Mouse (Mus musculus) heart, embryonic 12.5 days (tissue): ENCODE measurements around the gene Dcaf11. TPM values are rescaled to one million over a fixed set of nuclear protein-coding genes. Genes with fewer than 3 reads are reported as not detected.
A peak's percentile ranks its signal among the peaks of the same experiment; 100 is the strongest.

Source experiments
- ATAC-seq: fragments of 200-750 bp; cut with Nextera tagmentation; 2 replicates; pipeline ENCODE4 v1.8.0; 2017; ENCODE audit warnings: moderate TSS enrichment, moderate library complexity; ENCODE audit not compliant: insufficient number of reproducible peaks, low FRiP score
- H3K27ac ChIP-seq: fragments of 300-500 bp; sonication (generic); 2 replicates; pipeline ENCODE4 v1.5.1; 2016; ENCODE audit warnings: mild to moderate bottlenecking, moderate library complexity; ENCODE audit not compliant: poor library complexity, severe bottlenecking
- H3K27me3 ChIP-seq: fragments of 300-500 bp; sonication (generic); replicated peaks from 2 replicates; pipeline ENCODE4 v1.6.1; 2016; ENCODE audit warnings: mild to moderate bottlenecking, moderate library complexity
- H3K36me3 ChIP-seq: fragments of 300-500 bp; sonication (generic); 2 replicates; pipeline ENCODE4 v1.6.1; 2016; ENCODE audit warnings: mild to moderate bottlenecking, moderate library complexity
- H3K4me1 ChIP-seq: fragments of 300-500 bp; sonication (generic); replicated peaks from 2 replicates; pipeline ENCODE4 v1.6.1; 2016; ENCODE audit warnings: mild to moderate bottlenecking
- H3K4me2 ChIP-seq: fragments of 300-500 bp; sonication (generic); 2 replicates; pipeline ENCODE4 v1.6.1; 2016; ENCODE audit warnings: mild to moderate bottlenecking, moderate library complexity
- H3K4me3 ChIP-seq: fragments of 300-500 bp; sonication (generic); 2 replicates; pipeline ENCODE4 v1.5.1; 2016; ENCODE audit warnings: mild to moderate bottlenecking
- H3K9ac ChIP-seq: fragments of 300-500 bp; sonication (generic); 2 replicates; pipeline ENCODE4 v1.6.1; 2016; ENCODE audit warnings: mild to moderate bottlenecking, moderate library complexity
- H3K9me3 ChIP-seq: fragments of 300-500 bp; sonication (generic); replicated peaks from 2 replicates; pipeline ENCODE4 v1.6.1; 2016; ENCODE audit warnings: mild to moderate bottlenecking, moderate library complexity
- WGBS: fragments of 180-500 bp; shearing (Covaris S2); methylation state at CpG from one replicate; pipeline ENCODE4 v1.1.7; 2016; 5-methylcytosine and 5-hydroxymethylcytosine counted together
- polyA plus RNA-seq: library from polyadenylated mRNA; unstranded; fragments of >200 nt; fragmentation: Nextera tagmentation; extraction: Ambion mirVana; gene quantifications from 2 replicates; pipeline ENCODE4 v1.2.1, GENCODE M21; 2016

The Dcaf11 gene
- 73.2 and 78.7 TPM in 2 replicates for polyA plus RNA-seq

DNA sequence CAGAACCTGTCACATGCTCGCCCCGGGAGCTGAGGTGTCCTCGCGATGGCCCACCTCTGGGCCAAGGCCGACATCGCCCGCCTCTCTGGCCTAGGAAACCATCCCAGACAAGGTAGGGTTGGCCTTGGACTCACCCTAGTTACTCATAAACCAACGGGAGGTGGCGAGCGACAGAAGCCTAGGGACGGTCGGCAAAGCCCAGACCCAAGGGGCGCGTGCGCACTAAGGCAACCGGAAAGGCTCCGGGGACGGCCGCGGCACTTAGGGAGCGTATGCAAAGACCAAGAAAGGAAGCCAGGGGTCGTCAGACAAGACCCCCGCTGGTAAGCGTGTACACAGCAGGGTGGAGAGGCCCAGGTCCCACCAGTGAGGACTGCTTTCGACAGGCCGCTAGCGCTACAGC, at the start of gene Dcaf11:
TSS of gene Dcaf11 (plus strand) at position 208 of the 403 bp plus-strand sequence.
- Histone ChIP-seq H3K4me1 (peaks cover 20% of the 10 kb centered on the region), H3K4me2 (peak within 1 kb of the TSS; percentile 86), H3K36me3 (peaks cover 22% of the 10 kb centered on the region), H3K27ac (peak within 1 kb of the TSS; percentile 98), H3K9me3 (no peaks in the 10 kb centered on the region), H3K9ac (peak within 1 kb of the TSS; percentile 81), H3K27me3 (no peaks in the 10 kb centered on the region), H3K4me3 (peak within 1 kb of the TSS; percentile 69)
- WGBS: 0% methylated on average over 27 of the region's 27 CpGs
- peak; percentile 86 for ATAC-seq

DNA sequence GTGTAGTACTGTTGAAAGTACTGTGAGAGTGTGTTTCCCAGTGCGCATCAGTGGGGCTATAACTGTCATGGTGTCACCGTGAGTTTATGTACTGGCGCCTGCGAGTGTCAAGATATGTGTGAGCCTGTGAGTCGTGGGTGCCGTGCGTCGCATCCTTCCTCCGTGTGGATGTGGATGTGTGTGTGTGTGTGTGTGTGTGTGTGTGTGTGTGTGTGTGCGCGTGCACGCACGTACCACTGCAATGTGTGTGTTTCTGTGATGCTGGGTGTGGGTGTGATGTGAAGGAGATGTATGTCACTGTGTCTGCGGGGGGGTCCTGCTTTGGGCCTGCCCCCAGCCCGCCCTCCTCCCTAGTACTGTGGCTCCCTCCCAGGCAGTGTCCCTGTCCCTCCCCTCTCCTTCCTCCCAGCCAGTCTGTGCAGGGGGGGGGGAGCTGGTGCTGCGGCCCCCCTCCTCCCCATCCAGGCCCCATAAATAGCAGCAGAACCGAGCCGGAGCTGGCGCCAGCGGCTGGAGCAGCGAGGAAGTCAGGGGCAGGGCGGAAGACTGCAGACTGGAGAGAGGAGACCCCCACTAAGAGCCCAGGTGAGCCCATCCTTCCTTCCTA, 49.6 kb upstream of the Dcaf11 start, which contains the start of gene Cpne6:
TSS of gene Cpne6 (plus strand) at position 321 of the 607 bp plus-strand sequence.
- Histone ChIP-seq H3K4me2 (peak within 1 kb of the TSS; percentile 52), H3K9ac (peak within 1 kb of the TSS; percentile 32; the same call in 1 of the 2 replicates), H3K4me1 (peaks cover 15% of the 10 kb centered on the region), H3K27me3 (peaks cover 60% of the 10 kb centered on the region), H3K9me3 (no peaks in the 10 kb centered on the region), H3K4me3 (no peak within 1 kb of the TSS), H3K27ac (no peak within 1 kb of the TSS), H3K36me3 (no peaks in the 10 kb centered on the region)
- WGBS: 55% methylated on average over 21 of the region's 22 CpGs
- ATAC-seq: no peak

DNA sequence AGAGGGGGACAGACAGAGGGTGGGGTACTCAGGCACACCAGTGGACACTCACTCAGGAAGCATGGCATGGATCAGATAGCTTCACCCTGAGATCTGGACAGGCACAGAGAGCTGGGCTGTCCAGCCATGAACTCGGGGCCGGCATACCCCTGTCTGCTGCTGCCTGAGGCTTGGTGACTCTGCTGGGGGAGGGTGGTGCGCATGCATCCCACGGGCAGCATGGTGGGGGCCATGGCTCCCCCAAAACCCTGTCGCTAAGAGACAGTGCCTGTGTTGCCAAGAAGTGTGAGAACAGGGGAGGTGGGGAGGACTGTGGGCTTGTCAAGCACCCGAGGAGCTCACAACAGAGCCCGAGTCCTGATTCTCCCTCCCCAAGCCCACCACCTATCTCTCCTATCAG, 48.8 kb upstream of the Dcaf11 start:
- 0 out of 2 replicates have a peak overlapping the region, but pooled peaks have one; percentile 32 for H3K9ac ChIP-seq
- H3K4me2 ChIP-seq: peak overlapping the region; percentile 52
- no peak for ATAC-seq

DNA sequence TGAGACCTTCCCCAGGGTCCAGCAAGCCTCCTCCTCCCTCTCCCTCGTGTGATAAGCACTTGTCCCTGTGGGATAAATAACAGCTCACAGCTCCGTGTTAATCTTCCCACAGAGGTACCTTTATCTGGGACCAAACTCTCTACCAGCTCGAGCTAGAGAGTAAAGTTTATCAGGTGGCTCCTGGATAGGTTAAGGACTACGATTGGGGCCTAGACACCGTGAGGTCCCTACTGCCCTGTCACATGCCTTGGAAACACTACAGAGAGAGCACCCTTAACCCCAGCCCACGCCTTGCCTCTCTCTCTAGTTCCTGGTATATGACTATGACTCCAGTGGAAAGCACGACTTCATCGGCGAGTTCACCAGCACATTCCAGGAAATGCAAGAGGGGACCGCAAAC, 45.9 kb upstream of the Dcaf11 start:
- Histone ChIP-seq H3K4me1 (peaks cover 15% of the 10 kb centered on the region), H3K36me3 (no peaks in the 10 kb centered on the region), H3K27me3 (peaks cover 81% of the 10 kb centered on the region), H3K4me3 (no peak overlapping the region), H3K4me2 (no peak overlapping the region), H3K27ac (no peak overlapping the region), H3K9ac (no peak overlapping the region), H3K9me3 (no peaks in the 10 kb centered on the region)
- ATAC-seq: no peak
- 32% methylated on average over 10 of the region's 10 CpGs for WGBS

More for the DNA sequence above, 48.8 kb upstream of the Dcaf11 start:
- WGBS: 32% methylated on average over 7 of the region's 7 CpGs
- Histone ChIP-seq H3K27ac (no peak overlapping the region), H3K36me3 (no peaks in the 10 kb centered on the region), H3K4me3 (no peak overlapping the region), H3K9me3 (no peaks in the 10 kb centered on the region), H3K27me3 (peaks cover 69% of the 10 kb centered on the region), H3K4me1 (peaks cover 15% of the 10 kb centered on the region)

DNA sequence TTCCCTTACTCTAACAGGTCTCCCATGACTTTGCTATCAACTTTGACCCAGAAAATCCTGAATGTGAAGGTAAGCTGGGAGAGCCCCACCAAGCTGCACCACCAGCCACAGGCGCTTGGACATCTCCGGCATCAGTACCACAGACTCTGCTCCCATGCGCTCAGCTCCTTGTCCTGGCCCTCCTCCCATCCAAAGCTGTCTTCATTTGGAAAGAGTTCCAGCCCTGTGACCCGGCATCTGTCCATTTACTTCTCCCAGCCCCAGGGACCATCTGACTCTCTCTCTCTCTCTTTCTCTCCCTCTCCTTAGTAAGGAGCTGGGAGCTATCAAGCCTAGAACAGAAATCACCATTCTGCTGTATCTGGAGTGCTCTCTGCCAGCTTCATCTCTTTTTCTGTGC, 44.0 kb upstream of the Dcaf11 start:
- peaks cover 14% of the 10 kb centered on the region for H3K4me1 ChIP-seq
- no peak overlapping the region for H3K27ac ChIP-seq
- no peak overlapping the region for H3K4me3 ChIP-seq
- no peak overlapping the region for H3K4me2 ChIP-seq
- WGBS: 76% methylated on average over 4 of the region's 4 CpGs
- no peaks in the 10 kb centered on the region for H3K9me3 ChIP-seq
- no peak overlapping the region for H3K9ac ChIP-seq
- H3K36me3 ChIP-seq: no peaks in the 10 kb centered on the region
- peaks cover 83% of the 10 kb centered on the region for H3K27me3 ChIP-seq
- ATAC-seq: no peak

DNA sequence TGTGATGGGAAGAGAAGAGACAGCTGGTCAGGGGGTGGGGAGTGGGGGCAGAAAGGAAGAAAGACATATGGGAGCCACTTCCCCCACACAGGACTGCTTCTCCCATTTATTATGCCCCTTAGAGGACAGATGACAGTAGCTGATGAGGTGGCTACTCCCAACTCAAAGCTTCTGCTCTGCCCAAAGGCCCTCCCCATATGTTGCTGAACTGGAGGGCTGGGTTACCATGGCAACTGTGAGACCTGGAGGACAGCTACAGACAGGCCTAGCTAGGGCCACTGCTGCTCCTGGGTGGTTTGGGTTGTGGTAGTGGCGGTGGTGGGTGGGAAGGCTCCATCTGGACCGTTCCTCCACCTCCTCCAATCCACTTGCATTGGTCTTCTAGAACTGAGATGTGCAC, 40.9 kb upstream of the Dcaf11 start:
- Histone ChIP-seq H3K4me1 (peaks cover 11% of the 10 kb centered on the region), H3K4me2 (no peak overlapping the region), H3K9me3 (no peaks in the 10 kb centered on the region), H3K36me3 (no peaks in the 10 kb centered on the region), H3K9ac (no peak overlapping the region), H3K4me3 (no peak overlapping the region), H3K27ac (no peak overlapping the region), H3K27me3 (peaks cover 87% of the 10 kb centered on the region)
- no peak for ATAC-seq
- 65% methylated on average over 2 of the region's 2 CpGs for WGBS

DNA sequence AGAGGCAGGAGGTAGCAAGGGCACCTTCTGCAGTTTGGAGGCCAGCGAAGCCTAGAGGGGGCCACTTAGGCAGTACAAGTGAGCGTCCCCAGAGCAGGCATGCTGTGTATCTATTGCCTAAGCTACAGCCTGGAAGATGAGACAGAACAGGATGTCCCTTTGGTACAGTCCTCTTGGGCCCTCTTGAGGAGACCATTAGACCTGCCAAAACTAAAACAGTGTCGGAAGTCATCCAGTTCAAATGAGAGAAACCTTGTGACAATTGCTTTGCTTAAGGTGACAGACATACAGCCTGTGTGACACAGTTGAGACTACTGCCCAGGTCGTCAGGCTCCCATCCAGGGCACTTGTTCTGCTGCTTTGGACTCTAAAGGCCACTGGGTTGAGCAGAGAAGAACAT, 40.2 kb upstream of the Dcaf11 start:
- Histone ChIP-seq H3K9ac (no peak overlapping the region), H3K36me3 (no peaks in the 10 kb centered on the region), H3K27me3 (peaks cover 94% of the 10 kb centered on the region), H3K4me1 (peaks cover 18% of the 10 kb centered on the region), H3K4me3 (no peak overlapping the region), H3K4me2 (no peak overlapping the region), H3K27ac (no peak overlapping the region), H3K9me3 (no peaks in the 10 kb centered on the region)
- ATAC-seq: no peak
- 51% methylated on average over 4 of the region's 4 CpGs for WGBS

DNA sequence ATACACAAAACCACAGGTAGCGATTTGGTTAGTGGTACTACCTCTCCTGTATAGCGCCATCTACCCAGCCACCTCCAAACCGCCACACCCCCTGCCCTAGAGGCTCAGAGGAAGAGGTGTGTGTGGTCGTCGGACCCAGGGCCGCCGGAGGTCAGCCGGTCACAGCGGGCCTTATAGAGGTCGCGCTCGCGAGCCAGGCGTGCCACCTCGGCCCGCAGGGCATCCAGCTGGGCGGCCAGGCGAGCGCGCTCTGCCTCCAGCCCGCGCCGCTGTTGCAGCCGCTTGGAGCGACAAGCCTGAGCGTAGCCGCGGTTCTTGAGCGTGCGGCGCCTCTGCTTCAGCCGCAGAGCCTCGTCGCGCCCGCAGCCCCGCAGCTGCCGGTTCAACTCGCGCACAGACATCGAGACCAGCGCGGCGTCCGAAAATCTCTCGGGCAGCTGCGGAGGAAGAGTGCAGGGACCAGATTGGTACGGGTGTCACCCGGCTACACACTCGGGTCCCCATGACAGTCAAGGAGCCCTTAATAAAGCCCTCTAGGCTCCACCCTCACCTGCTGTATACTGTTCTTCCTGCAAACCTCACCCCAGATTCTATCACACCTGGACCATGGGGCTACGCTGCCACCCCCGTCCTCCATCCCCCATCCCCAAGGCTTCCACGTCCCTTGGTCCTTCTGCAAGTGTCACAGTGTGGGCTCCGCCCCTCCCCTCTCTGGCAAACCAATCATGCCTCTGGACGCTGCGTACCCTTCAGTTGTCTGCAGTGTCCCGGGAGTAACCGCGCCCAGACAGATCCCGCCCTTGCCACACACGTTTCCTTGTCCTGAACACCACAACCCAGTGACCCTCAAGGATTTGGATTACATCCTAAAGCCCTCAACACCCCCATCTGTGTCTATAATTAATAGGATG, 39.1 kb upstream of the Dcaf11 start:
- WGBS: under 1% methylated on average over 61 of the region's 61 CpGs
- Histone ChIP-seq H3K4me2 (peak overlapping the region; percentile 93), H3K9me3 (no peaks in the 10 kb centered on the region), H3K27ac (no peak overlapping the region), H3K4me1 (peaks cover 24% of the 10 kb centered on the region), H3K4me3 (peak overlapping the region; percentile 53), H3K36me3 (no peaks in the 10 kb centered on the region), H3K27me3 (peaks cover 91% of the 10 kb centered on the region), H3K9ac (peak overlapping the region; percentile 66)
- ATAC-seq: no peak

DNA sequence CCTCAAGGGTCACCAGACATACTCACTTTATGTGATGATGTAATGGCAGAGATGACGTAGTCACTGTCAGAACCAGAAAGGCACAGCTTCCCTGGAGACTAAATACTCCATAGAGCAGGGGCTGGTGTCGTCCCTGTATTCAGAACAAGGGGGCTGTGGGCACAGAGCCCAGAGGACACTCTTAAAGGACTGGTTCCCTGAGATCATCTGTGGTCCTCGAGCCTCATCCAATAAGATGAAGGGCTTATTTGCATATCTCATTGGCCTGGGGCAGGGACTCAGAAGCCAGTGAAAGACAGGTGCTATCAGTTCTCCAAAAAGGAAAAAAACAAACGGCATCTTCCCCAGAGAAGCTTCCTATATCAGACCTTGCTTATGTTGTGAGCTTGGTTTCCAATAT, 35.7 kb upstream of the Dcaf11 start:
- peaks cover 59% of the 10 kb centered on the region for H3K27me3 ChIP-seq
- no peak for ATAC-seq

DNA sequence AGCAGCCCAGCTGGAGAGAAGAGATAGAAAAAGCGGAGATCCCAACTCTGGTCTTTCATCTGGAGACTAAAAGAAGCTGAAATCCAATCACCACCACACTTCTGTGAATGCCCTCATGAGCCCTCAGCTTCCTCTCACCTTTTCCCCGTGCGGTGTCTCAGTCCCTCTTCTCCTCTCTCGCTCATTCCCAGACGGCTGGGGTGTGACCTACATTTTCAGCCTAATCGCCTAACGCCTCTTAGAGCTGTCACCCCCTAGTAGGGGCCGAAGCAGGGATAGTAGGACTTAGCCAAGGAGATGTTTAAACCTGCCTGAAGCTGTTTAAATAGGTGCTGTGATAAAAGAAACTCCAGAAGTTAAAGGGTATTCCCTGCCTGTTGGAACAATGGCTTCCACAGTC, 35.0 kb upstream of the Dcaf11 start, which contains the start of gene Nrl:
TSS of gene Nrl (minus strand) at position 197 of the 400 bp plus-strand sequence.
- Histone ChIP-seq H3K9ac (no peak within 1 kb of the TSS), H3K27me3 (peaks cover 59% of the 10 kb centered on the region), H3K4me3 (no peak within 1 kb of the TSS), H3K4me2 (no peak within 1 kb of the TSS), H3K4me1 (peaks cover 24% of the 10 kb centered on the region), H3K36me3 (no peaks in the 10 kb centered on the region), H3K27ac (no peak within 1 kb of the TSS), H3K9me3 (no peaks in the 10 kb centered on the region)
- WGBS: 11% methylated on average over 8 of the region's 8 CpGs
- ATAC-seq: no peak

More for the DNA sequence above, 35.7 kb upstream of the Dcaf11 start:
- Histone ChIP-seq H3K9me3 (no peaks in the 10 kb centered on the region), H3K27ac (no peak overlapping the region), H3K36me3 (no peaks in the 10 kb centered on the region), H3K9ac (no peak overlapping the region), H3K4me1 (peaks cover 24% of the 10 kb centered on the region), H3K4me3 (no peak overlapping the region), H3K4me2 (no peak overlapping the region)
- WGBS: 39% methylated on average over 4 of the region's 4 CpGs

DNA sequence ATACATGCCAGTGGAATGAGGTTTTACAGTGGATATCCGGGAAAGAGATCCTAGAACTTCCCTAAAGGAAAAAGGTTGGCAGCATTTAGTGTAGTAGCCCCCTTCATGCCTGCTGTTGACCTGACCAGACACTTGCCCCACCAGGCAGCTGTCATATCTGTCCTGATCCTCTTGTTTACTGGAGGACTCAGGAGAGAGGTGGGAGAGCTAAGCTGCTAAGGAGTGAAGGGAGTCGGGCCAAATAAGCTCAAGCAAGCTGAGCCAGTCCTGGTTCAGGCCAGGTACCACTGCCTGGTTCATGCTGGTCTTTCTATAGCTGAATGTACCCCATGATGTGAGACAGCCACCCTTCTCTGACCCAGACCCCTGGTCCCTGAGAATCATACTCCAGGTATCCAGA, 33.1 kb upstream of the Dcaf11 start:
- no peaks in the 10 kb centered on the region for H3K9me3 ChIP-seq
- H3K9ac ChIP-seq: no peak overlapping the region
- no peaks in the 10 kb centered on the region for H3K36me3 ChIP-seq
- H3K27me3 ChIP-seq: peaks cover 52% of the 10 kb centered on the region
- H3K4me1 ChIP-seq: peaks cover 12% of the 10 kb centered on the region
- H3K4me3 ChIP-seq: no peak overlapping the region
- H3K27ac ChIP-seq: no peak overlapping the region
- no peak overlapping the region for H3K4me2 ChIP-seq
- no peak for ATAC-seq
- 70% methylated on average over 2 of the region's 2 CpGs for WGBS
